Mouse (Mus musculus) kidney, adult 2 months (tissue): ENCODE results near the gene Med15.

Experiments used
- CTCF ChIP-seq: fragments of 200-500 bp; conservative IDR thresholded peaks from 2 replicates; pipeline ENCODE4 v1.5.1; 2011; ENCODE audit warnings: low read depth, mild to moderate bottlenecking, control low read depth, low read length, moderate library complexity, mixed read lengths; ENCODE audit not compliant: insufficient read depth, insufficient read length
- POLR2A ChIP-seq: fragments of 200-500 bp; IDR thresholded peaks from one replicate; pipeline ENCODE4 v1.6.1; 2011; ENCODE audit warnings: low read depth, low read length, control low read depth

- TF ChIP-seq POLR2A = no peak
- no peak for TF ChIP-seq CTCF
Observed at GRCm38 (mm10) chr16:17694860-17695259, 37.8 kb downstream of the Med15 start.
